Mouse (Mus musculus): ENCODE measurements around the gene Stk25.

DNA sequence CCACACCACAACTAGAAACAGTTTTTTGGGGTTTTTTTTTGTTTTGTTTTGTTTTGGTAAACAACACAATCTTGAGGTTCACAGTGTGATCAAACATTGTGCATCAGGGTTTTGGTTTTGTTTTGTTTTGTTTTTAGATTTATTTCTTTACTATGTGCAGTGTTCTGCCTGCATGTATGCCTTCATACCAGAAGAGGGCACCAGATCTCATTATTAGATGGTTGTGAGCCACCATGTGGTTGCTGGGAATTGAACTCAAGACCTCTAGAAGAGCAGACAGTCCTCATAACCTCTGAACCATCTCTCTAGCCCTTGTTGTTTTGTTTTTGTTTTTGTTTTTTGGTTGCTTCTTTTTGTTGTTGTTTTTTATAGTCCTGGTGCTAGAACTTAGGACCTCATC, 64.5 kb downstream of the Stk25 start:
- TF ChIP-seq CTCF (IDR thresholded peaks at IDR 0.05; ENCODE audit: borderline replicate concordance, extremely low read depth, insufficient read depth, insufficient read length) (no peak), POLR2A (IDR thresholded peaks at IDR 0.05; ENCODE audit: borderline replicate concordance, extremely low read depth, insufficient read depth, insufficient read length, poor library complexity, severe bottlenecking) (no peak)

Data from brain, embryonic 14.5 days (tissue).